Mouse (Mus musculus) WW6 (cell line): ENCODE measurements around the gene Prlhr.

ENCODE experiments used
- DNase-seq: peaks from one replicate; pipeline ENCODE4 v3.0.0-alpha.2; 2013; ENCODE audit warnings: low read depth, low spot score

Gene Prlhr

GRCm38 (mm10) chr19:60468254-60468762 lies at the start of gene Prlhr:
Prlhr (minus strand) TSS chr19:60468304.
- no peak for DNase-seq

GRCm38 (mm10) chr19:60515064-60515463 lies 47.0 kb upstream of the Prlhr start:
- DNase-seq, result no peak

- no peak for DNase-seq
These were observed 45.3 kb upstream of the Prlhr start for GRCm38 (mm10) chr19:60513431-60513830.

- no peak for DNase-seq
These were observed 32.1 kb upstream of the Prlhr start for GRCm38 (mm10) chr19:60500209-60500608.

- DNase-seq, result no peak
These were observed 29.1 kb upstream of the Prlhr start for GRCm38 (mm10) chr19:60497171-60497570.

GRCm38 (mm10) chr19:60495772-60496171 lies 27.7 kb upstream of the Prlhr start:
- DNase-seq, result no peak

- DNase-seq, result no peak
These were observed 21.5 kb upstream of the Prlhr start for GRCm38 (mm10) chr19:60489566-60489965.

GRCm38 (mm10) chr19:60485261-60485660 lies 17.2 kb upstream of the Prlhr start:
- DNase-seq, result no peak

- no peak for DNase-seq
These were observed 10.8 kb upstream of the Prlhr start for GRCm38 (mm10) chr19:60478859-60479258.

GRCm38 (mm10) chr19:60477788-60478187 lies 9.7 kb upstream of the Prlhr start:
- DNase-seq, result no peak

- no peak for DNase-seq
These were observed 742 bp upstream of the Prlhr start for GRCm38 (mm10) chr19:60468846-60469245.

- no peak for DNase-seq
These were observed 506 bp downstream of the Prlhr start for GRCm38 (mm10) chr19:60467588-60468007.

- DNase-seq, result peak; percentile 70
These were observed 1.0 kb downstream of the Prlhr start for GRCm38 (mm10) chr19:60466953-60467570.

GRCm38 (mm10) chr19:60465726-60466125 lies 2.4 kb downstream of the Prlhr start:
- DNase-seq, result no peak

GRCm38 (mm10) chr19:60463896-60464295 lies 4.2 kb downstream of the Prlhr start:
- DNase-seq, result no peak

- no peak for DNase-seq
These were observed 4.7 kb downstream of the Prlhr start for GRCm38 (mm10) chr19:60463440-60463839.

GRCm38 (mm10) chr19:60461476-60461875 lies 6.6 kb downstream of the Prlhr start:
- no peak for DNase-seq

GRCm38 (mm10) chr19:60459680-60460079 lies 8.4 kb downstream of the Prlhr start:
- DNase-seq, result no peak

GRCm38 (mm10) chr19:60459071-60459470 lies 9.0 kb downstream of the Prlhr start:
- DNase-seq, result no peak

GRCm38 (mm10) chr19:60455791-60456190 lies 12.3 kb downstream of the Prlhr start:
- DNase-seq, result no peak

- DNase-seq, result no peak
These were observed 27.6 kb downstream of the Prlhr start for GRCm38 (mm10) chr19:60440531-60440930.

- DNase-seq, result no peak
These were observed 28.0 kb downstream of the Prlhr start for GRCm38 (mm10) chr19:60440083-60440482.

GRCm38 (mm10) chr19:60437566-60438241 lies 30.4 kb downstream of the Prlhr start:
- DNase-seq, result peak; percentile 16
